Mouse (Mus musculus) cerebellum, adult 2 months (tissue): ENCODE data around the gene Lemd2. TPM values are rescaled to one million over a fixed set of nuclear protein-coding genes. Genes with fewer than 3 reads are reported as not detected.

Experiments
- DNase-seq, 2 experiments: peaks; one replicate each; pipeline ENCODE4 v3.0.0; 2021
- H3K27ac ChIP-seq: fragments of 200-500 bp; 2 replicates; pipeline ENCODE4 v1.5.1; 2012; ENCODE audit warnings: low read length, control low read depth, inconsistent platforms; ENCODE audit not compliant: insufficient read depth
- H3K27me3 ChIP-seq: fragments of 200-500 bp; 2 replicates; pipeline ENCODE4 v1.6.1; 2012; ENCODE audit warnings: inconsistent platforms, mild to moderate bottlenecking, low read length, moderate library complexity; ENCODE audit not compliant: control insufficient read depth, insufficient read depth
- H3K4me1 ChIP-seq: fragments of 200-500 bp; 2 replicates; pipeline ENCODE4 v1.6.1; 2011; ENCODE audit warnings: low read length; ENCODE audit not compliant: control insufficient read depth, insufficient read depth
- H3K4me3 ChIP-seq: fragments of 200-500 bp; replicated peaks from 2 replicates; pipeline ENCODE3; 2011; ENCODE audit warnings: mild to moderate bottlenecking, low read depth, low read length, control low read depth; ENCODE audit not compliant: insufficient read depth
- CTCF ChIP-seq: fragments of 200-500 bp; IDR thresholded peaks from 2 replicates; pipeline ENCODE4 v1.5.1; 2011; ENCODE audit warnings: low read depth, mild to moderate bottlenecking, control low read depth, low read length, moderate library complexity, borderline replicate concordance; ENCODE audit not compliant: insufficient read depth
- POLR2A ChIP-seq: fragments of 200-500 bp; IDR thresholded peaks from 2 replicates; pipeline ENCODE4 v1.6.1; 2011; ENCODE audit warnings: low read length, control low read depth, borderline replicate concordance; ENCODE audit not compliant: insufficient read depth
- WGBS: fragments of 180-500 bp; shearing (Covaris S2); methylation state at CpG from one replicate; pipeline ENCODE4 v1.1.7; 2018; 5-methylcytosine and 5-hydroxymethylcytosine counted together
- polyA plus RNA-seq: library from polyadenylated mRNA; depleted of rRNA; stranded (reverse); fragments of >200 nt; gene quantifications from 2 replicates; pipeline ENCODE4 v1.2.3, GENCODE M21; 2012

The Lemd2 gene
- polyA plus RNA-seq, 1 experiment = 76.4 TPM

- Histone ChIP-seq H3K4me1 (0 out of 2 replicates have a peak, but pooled peaks cover 4% of the 10 kb centered on the region), H3K4me3 (no peak overlapping the region), H3K27ac (no peak overlapping the region), H3K27me3 (no peaks in the 10 kb centered on the region)
- 55% methylated on average over 6 of the region's 6 CpGs for WGBS
- no peak for DNase-seq
- TF ChIP-seq POLR2A (no peak), CTCF (no peak)
Measured at GRCm38 (mm10) chr17:27231146-27231503, 26.9 kb upstream of the Lemd2 start.

GRCm38 (mm10) chr17:27230455-27231145 is 26.3 kb upstream of the Lemd2 start:
- TF ChIP-seq POLR2A (no peak), CTCF (no peak)
- no peak overlapping the region for H3K27ac ChIP-seq

GRCm38 (mm10) chr17:27229710-27230454 is 25.6 kb upstream of the Lemd2 start:
- no peak overlapping the region for H3K27ac ChIP-seq
- DNase-seq = no peak
- TF ChIP-seq POLR2A = no peak
- no peak for TF ChIP-seq CTCF
- peaks cover 7% of the 10 kb centered on the region; the same call in 1 of the 2 replicates for H3K4me1 ChIP-seq
- no peaks in the 10 kb centered on the region for H3K27me3 ChIP-seq
- H3K4me3 ChIP-seq = no peak overlapping the region
- 59% methylated on average over 14 of the region's 14 CpGs for WGBS

More at GRCm38 (mm10) chr17:27230455-27231145, 26.3 kb upstream of the Lemd2 start:
- no peak overlapping the region for H3K4me3 ChIP-seq
- 88% methylated on average over 8 of the region's 8 CpGs for WGBS
- 0 out of 2 replicates have a peak, but pooled peaks cover 4% of the 10 kb centered on the region for H3K4me1 ChIP-seq
- H3K27me3 ChIP-seq = no peaks in the 10 kb centered on the region
- no peak for DNase-seq

GRCm38 (mm10) chr17:27228216-27228915 is 24.1 kb upstream of the Lemd2 start:
- no peak for DNase-seq
- Histone ChIP-seq H3K4me3 (no peak overlapping the region), H3K27ac (no peak overlapping the region), H3K27me3 (no peaks in the 10 kb centered on the region), H3K4me1 (peaks cover 4% of the 10 kb centered on the region; the same call in 1 of the 2 replicates)
- TF ChIP-seq POLR2A = no peak
- TF ChIP-seq CTCF = no peak
- 65% methylated on average over 11 of the region's 11 CpGs for WGBS

GRCm38 (mm10) chr17:27227258-27227657 is 23.0 kb upstream of the Lemd2 start:
- no peaks in the 10 kb centered on the region for H3K27me3 ChIP-seq
- 87% methylated on average over 7 of the region's 7 CpGs for WGBS
- H3K27ac ChIP-seq = no peak overlapping the region
- TF ChIP-seq CTCF (no peak), POLR2A (no peak)
- DNase-seq = no peak
- H3K4me1 ChIP-seq = peaks cover 4% of the 10 kb centered on the region; the same call in 1 of the 2 replicates
- no peak overlapping the region for H3K4me3 ChIP-seq

- no peak for TF ChIP-seq POLR2A
- no peak for TF ChIP-seq CTCF
- WGBS = 73% methylated on average over 3 of the region's 3 CpGs
- Histone ChIP-seq H3K27me3 (no peaks in the 10 kb centered on the region), H3K27ac (no peak overlapping the region), H3K4me3 (no peak overlapping the region), H3K4me1 (peaks cover 4% of the 10 kb centered on the region; the same call in 1 of the 2 replicates)
- no peak for DNase-seq
Measured at GRCm38 (mm10) chr17:27226701-27227100, 22.4 kb upstream of the Lemd2 start.

GRCm38 (mm10) chr17:27225801-27226200 is 21.5 kb upstream of the Lemd2 start:
- Histone ChIP-seq H3K27me3 (no peaks in the 10 kb centered on the region), H3K4me3 (no peak overlapping the region), H3K27ac (no peak overlapping the region), H3K4me1 (peaks cover 4% of the 10 kb centered on the region; the same call in 1 of the 2 replicates)
- TF ChIP-seq POLR2A = no peak
- no peak for TF ChIP-seq CTCF
- 48% methylated on average over 10 of the region's 10 CpGs for WGBS
- DNase-seq = no peak
